Mouse (Mus musculus) intestine, postnatal 0 days (tissue): ENCODE measurements around the gene Itgal. TPM values are rescaled to one million over a fixed set of nuclear protein-coding genes. Genes with fewer than 3 reads are reported as not detected.

ENCODE experiments used
- ATAC-seq: fragments of 200-750 bp; cut with Nextera tagmentation; 2 replicates; pipeline ENCODE4 v1.8.0; 2017; ENCODE audit warnings: mild to moderate bottlenecking, moderate TSS enrichment, moderate library complexity
- H3K27ac ChIP-seq: fragments of 300-500 bp; sonication (generic); 2 replicates; pipeline ENCODE4 v1.5.1; 2014; ENCODE audit warnings: mild to moderate bottlenecking, low read depth, low read length, moderate library complexity
- H3K27me3 ChIP-seq: fragments of 300-500 bp; sonication (generic); replicated peaks from 2 replicates; pipeline ENCODE4 v1.6.1; 2014; ENCODE audit warnings: low read length, mixed read lengths; ENCODE audit not compliant: control insufficient read depth, insufficient read depth
- H3K36me3 ChIP-seq: fragments of 300-500 bp; sonication (generic); 2 replicates; pipeline ENCODE4 v1.6.1; 2014; ENCODE audit warnings: mild to moderate bottlenecking, moderate library complexity; ENCODE audit not compliant: control insufficient read depth, insufficient read depth
- H3K4me1 ChIP-seq: fragments of 300-500 bp; sonication (generic); replicated peaks from 2 replicates; pipeline ENCODE4 v1.6.1; 2014; ENCODE audit warnings: antibody characterized with exemption, low read length, mixed read lengths; ENCODE audit not compliant: control insufficient read depth, insufficient read depth
- H3K4me2 ChIP-seq: fragments of 300-500 bp; sonication (generic); replicated peaks from 2 replicates; pipeline ENCODE4 v1.6.1; 2014; ENCODE audit warnings: low read depth, mild to moderate bottlenecking, moderate library complexity
- H3K4me3 ChIP-seq: fragments of 300-500 bp; sonication (generic); 2 replicates; pipeline ENCODE4 v1.5.1; 2014; ENCODE audit warnings: low read depth, low read length
- H3K9ac ChIP-seq: fragments of 300-500 bp; sonication (generic); 2 replicates; pipeline ENCODE4 v1.6.1; 2014; ENCODE audit warnings: mild to moderate bottlenecking, low read depth, low read length
- H3K9me3 ChIP-seq: fragments of 300-500 bp; sonication (generic); 2 replicates; pipeline ENCODE4 v1.6.1; 2016; ENCODE audit warnings: mixed run types; ENCODE audit not compliant: control insufficient read depth
- CTCF ChIP-seq: sonication (generic); IDR thresholded peaks from 2 replicates; pipeline ENCODE4 v1.5.1; 2016; ENCODE audit warnings: low read depth, mild to moderate bottlenecking, control low read depth, antibody characterized with exemption, moderate library complexity
- WGBS: fragments of 180-500 bp; shearing (Covaris S2); extraction: QIAGEN DNeasy Blood & Tissue Kit; methylation state at CpG from one replicate; pipeline ENCODE4 v1.1.7; 2014; 5-methylcytosine and 5-hydroxymethylcytosine counted together
- polyA plus RNA-seq: library from polyadenylated mRNA; unstranded; fragments of >200 nt; fragmentation: Nextera tagmentation; extraction: Ambion mirVana; gene quantifications from 2 replicates; pipeline ENCODE4 v1.2.1, GENCODE M21; 2015

The Itgal gene
- polyA plus RNA-seq, 1 experiment from 2014 or later = 0.87 TPM

- no peak for TF ChIP-seq CTCF
- WGBS = 98% methylated on average over 2 of the region's 2 CpGs
- H3K4me2 ChIP-seq = no peak overlapping the region
- no peak for ATAC-seq
- H3K27me3 ChIP-seq = no peaks in the 10 kb centered on the region
- no peak overlapping the region for H3K9ac ChIP-seq
- no peaks in the 10 kb centered on the region for H3K9me3 ChIP-seq
- peaks cover 6% of the 10 kb centered on the region; the same call in 1 of the 2 replicates for H3K36me3 ChIP-seq
- H3K27ac ChIP-seq = no peak overlapping the region
- no peaks in the 10 kb centered on the region for H3K4me1 ChIP-seq
- no peak overlapping the region for H3K4me3 ChIP-seq
Measured at GRCm38 (mm10) chr7:127255965-127256364, 40.1 kb upstream of the Itgal start.

- ATAC-seq = no peak
- Histone ChIP-seq H3K36me3 (peaks cover 6% of the 10 kb centered on the region; the same call in 1 of the 2 replicates), H3K27ac (no peak overlapping the region), H3K9ac (no peak overlapping the region), H3K27me3 (no peaks in the 10 kb centered on the region), H3K4me3 (no peak overlapping the region), H3K9me3 (no peaks in the 10 kb centered on the region), H3K4me2 (no peak overlapping the region), H3K4me1 (no peaks in the 10 kb centered on the region)
- TF ChIP-seq CTCF = no peak
- 90% methylated on average over 5 of the region's 5 CpGs for WGBS
Measured at GRCm38 (mm10) chr7:127256518-127256917, 39.5 kb upstream of the Itgal start.

GRCm38 (mm10) chr7:127259186-127259905 lies 36.7 kb upstream of the Itgal start:
- no peak overlapping the region for H3K9ac ChIP-seq
- 59% methylated on average over 8 of the region's 8 CpGs for WGBS
- no peaks in the 10 kb centered on the region for H3K9me3 ChIP-seq
- no peak overlapping the region for H3K27ac ChIP-seq
- ATAC-seq = no peak
- no peaks in the 10 kb centered on the region for H3K4me1 ChIP-seq
- H3K4me3 ChIP-seq = no peak overlapping the region; the same call in 1 of the 2 replicates
- TF ChIP-seq CTCF = peak; percentile 34
- H3K27me3 ChIP-seq = no peaks in the 10 kb centered on the region
- peak overlapping the region; percentile 88 for H3K4me2 ChIP-seq
- H3K36me3 ChIP-seq = peaks cover 6% of the 10 kb centered on the region; the same call in 1 of the 2 replicates

GRCm38 (mm10) chr7:127260309-127261111 lies 35.5 kb upstream of the Itgal start, which contains the start of gene Dctpp1:
Gene Dctpp1, minus strand, starts transcription at chr7:127260709.
- Histone ChIP-seq H3K27ac (peak within 1 kb of the TSS; percentile 35; the same call in 1 of the 2 replicates), H3K9ac (peak within 1 kb of the TSS; percentile 53), H3K4me2 (peak within 1 kb of the TSS; percentile 88), H3K4me3 (peak within 1 kb of the TSS; percentile 72), H3K9me3 (no peaks in the 10 kb centered on the region), H3K27me3 (no peaks in the 10 kb centered on the region), H3K4me1 (no peaks in the 10 kb centered on the region), H3K36me3 (peaks cover 6% of the 10 kb centered on the region; the same call in 1 of the 2 replicates)
- ATAC-seq = peak; percentile 97
- peak; percentile 92 for TF ChIP-seq CTCF
- WGBS = under 1% methylated on average over 50 of the region's 50 CpGs

- WGBS = 74% methylated on average over 10 of the region's 10 CpGs
Measured at GRCm38 (mm10) chr7:127262218-127262961, 33.7 kb upstream of the Itgal start.

More at GRCm38 (mm10) chr7:127262218-127262961, 33.7 kb upstream of the Itgal start:
- Histone ChIP-seq H3K27ac (no peak overlapping the region), H3K9ac (no peak overlapping the region), H3K27me3 (no peaks in the 10 kb centered on the region), H3K4me2 (no peak overlapping the region), H3K9me3 (no peaks in the 10 kb centered on the region), H3K4me3 (no peak overlapping the region), H3K36me3 (peaks cover under 1% of the 10 kb centered on the region; the same call in 1 of the 2 replicates), H3K4me1 (no peaks in the 10 kb centered on the region)
- ATAC-seq = no peak
- TF ChIP-seq CTCF = no peak
